Mouse (Mus musculus): ENCODE measurements around the gene Hoxa5. TPM values are rescaled to one million over a fixed set of nuclear protein-coding genes. Genes with fewer than 3 reads are reported as not detected.

The Hoxa5 gene
- 1.0 and 1.2 TPM in 2 replicates for polyA plus RNA-seq (2012; rRNA removed)

GRCm38 (mm10) chr6:52204050-52204752 is at the start of gene Hoxa5:
Hoxa5 (minus strand) TSS chr6:52204587.

GRCm38 (mm10) chr6:52245757-52246142 is 41.4 kb upstream of the Hoxa5 start, which contains the start of gene Hoxa11:
Hoxa11 (minus strand) TSS chr6:52245810.

DNA sequence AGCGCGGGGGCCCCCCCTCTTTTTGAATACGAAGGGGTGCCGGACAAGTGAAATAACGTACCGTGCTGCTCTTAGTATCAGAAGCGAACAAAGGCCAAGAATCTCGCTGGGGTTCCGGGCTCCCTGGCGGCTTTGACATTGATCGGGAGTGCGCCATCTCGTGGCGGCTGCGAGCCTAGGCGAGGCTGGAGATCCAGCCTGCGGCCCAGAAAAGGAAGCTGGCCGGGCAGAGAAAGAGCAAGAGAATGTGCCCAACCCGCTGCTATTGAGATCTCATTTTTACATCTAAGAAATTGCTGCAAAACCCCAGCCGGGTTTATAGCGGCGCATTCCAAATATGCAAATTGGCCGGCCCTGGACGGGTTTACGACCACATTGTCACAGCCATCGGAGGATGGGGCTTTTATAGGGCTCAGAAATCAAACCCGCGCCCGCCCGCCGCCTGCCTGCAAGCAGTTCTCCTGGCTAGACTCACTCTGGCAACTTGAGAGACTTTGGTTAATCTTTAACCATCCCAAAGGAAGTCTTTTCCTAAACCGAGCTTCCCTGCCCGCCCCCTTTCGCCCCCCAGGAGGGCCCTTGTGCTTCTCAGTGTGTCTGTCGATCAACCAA is 36.1 kb upstream of the Hoxa5 start, which contains the start of gene Hoxa10:
Gene Hoxa10 (minus strand): TSS at position 466 of the 612 bp plus-strand sequence.

DNA sequence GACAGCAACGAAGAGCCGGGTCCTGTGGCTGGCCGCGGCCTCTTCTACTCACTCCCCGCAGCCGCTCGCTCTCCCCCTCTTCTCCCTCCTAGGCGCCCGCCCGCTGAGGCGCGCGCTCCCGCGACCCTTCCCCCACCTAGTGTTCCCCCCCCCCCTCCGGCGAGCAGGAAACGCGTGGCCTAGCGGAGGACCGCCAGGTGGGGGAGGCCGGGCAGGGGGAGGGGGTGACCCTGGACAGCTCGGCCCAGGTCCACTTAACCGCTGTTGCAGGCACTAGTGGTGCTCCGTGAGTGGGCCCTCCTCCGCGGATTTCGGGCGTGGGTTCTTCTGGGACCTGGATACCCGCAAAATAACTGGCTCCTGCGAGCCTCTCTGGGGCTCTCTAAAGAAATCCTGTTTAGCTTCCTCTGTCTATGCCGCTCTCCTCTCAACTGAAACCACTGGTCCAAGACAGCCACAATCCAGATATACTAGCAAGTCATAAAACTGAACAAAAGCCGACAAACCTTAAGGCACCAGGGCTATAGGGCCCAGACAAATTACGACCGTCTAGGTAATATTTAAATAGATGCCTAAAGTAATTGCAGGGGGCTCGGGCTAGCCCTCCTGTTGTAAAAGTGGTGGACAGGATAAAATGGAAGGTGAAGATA is 26.3 kb upstream of the Hoxa5 start, which contains the start of gene Hoxa9:
Gene Hoxa9 (minus strand): TSS at position 574 of the 650 bp plus-strand sequence.

GRCm38 (mm10) chr6:52221337-52221992 is 17.1 kb upstream of the Hoxa5 start, which contains the start of gene Hoxa7:
Hoxa7 (minus strand) TSS chr6:52221854.

DNA sequence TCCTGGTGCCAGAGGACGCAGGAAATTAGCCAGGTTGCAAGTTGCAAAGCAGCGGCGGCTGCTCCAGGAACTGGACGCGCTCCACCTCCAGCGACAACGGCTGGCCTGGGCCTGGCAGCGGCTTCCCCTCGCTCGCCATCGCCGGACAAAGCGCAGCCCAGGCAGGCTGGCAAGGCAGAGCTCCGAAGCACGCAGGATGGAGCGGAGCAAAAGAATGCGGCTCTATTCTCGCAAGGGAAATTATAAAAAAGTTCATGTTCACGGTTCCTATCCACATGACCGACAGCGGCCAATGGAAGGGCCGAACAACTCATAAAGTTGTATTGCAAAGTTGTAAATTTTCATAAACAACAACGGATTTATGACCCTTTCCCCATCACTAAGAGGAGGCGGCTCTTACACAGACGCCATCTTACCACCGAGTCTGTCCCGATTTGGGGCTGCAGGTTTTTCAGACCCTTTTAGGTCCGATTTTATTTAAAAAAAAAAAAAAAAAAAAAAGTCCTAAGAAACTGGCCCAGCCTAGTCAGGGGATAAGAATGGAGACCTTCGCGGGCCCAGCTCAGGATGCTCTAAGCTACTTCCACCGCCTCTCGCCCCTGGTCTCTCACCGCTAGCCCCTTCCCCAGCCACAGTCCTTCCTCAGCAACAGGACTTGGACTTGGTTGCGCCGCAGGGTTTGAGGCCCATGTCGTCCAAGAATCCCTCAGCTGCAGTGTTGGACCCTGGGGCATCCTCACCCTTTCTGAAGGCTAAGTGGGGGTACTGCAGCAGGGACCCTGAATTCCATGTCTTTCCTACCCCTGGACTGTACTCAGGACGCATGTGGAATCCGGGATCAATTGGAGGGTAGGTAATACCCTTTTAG is 9.0 kb upstream of the Hoxa5 start, which contains the start of the genes Hoxa3 and Gm28308:
Gene Hoxa3 (minus strand): TSS at position 218 of the 868 bp plus-strand sequence.
Gene Gm28308 (minus strand): TSS at position 221 of the 868 bp plus-strand sequence.

GRCm38 (mm10) chr6:52208072-52208867 is 3.9 kb upstream of the Hoxa5 start, which contains the start of gene Hoxa6:
Hoxa6 (minus strand) TSS chr6:52208722.

GRCm38 (mm10) chr6:52190906-52191810 is 13.2 kb downstream of the Hoxa5 start, which contains the start of gene Hoxa4:
Hoxa4 (minus strand) TSS chr6:52191753.

GRCm38 (mm10) chr6:52177061-52177735 is 27.2 kb downstream of the Hoxa5 start, which contains the start of gene 5730596B20Rik:
5730596B20Rik (plus strand) TSS chr6:52177498.

GRCm38 (mm10) chr6:52164626-52165440 is 39.6 kb downstream of the Hoxa5 start, which contains the start of gene Hoxa2:
Hoxa2 (minus strand) TSS chr6:52164831.

GRCm38 (mm10) chr6:52158276-52159051 is 45.9 kb downstream of the Hoxa5 start, which contains the start of gene Hoxa1:
Hoxa1 (minus strand) TSS chr6:52158317.

Other genes starting within 250 kb of the Hoxa5 start
- gene Skap2, start 192.0 kb downstream of the Hoxa5 start, polyA plus RNA-seq (2012; rRNA removed): 15.6 and 16.3 TPM in 2 replicates
- gene Hoxa1, start 46.3 kb downstream of the Hoxa5 start, polyA plus RNA-seq (2012; rRNA removed): 0.30 and 0.35 TPM in 2 replicates
- gene Hoxa2, start 39.8 kb downstream of the Hoxa5 start, polyA plus RNA-seq (2012; rRNA removed): 0.30 and 0.35 TPM in 2 replicates
- 0.05 and 0.07 TPM in 2 replicates for gene 5730596B20Rik, start 27.1 kb downstream of the Hoxa5 start, polyA plus RNA-seq (2012; rRNA removed)
- gene Hoxa4, start 12.8 kb downstream of the Hoxa5 start, polyA plus RNA-seq (2012; rRNA removed): 0.26 and 0.28 TPM in 2 replicates
- gene Hoxa6, start 4.1 kb upstream of the Hoxa5 start, polyA plus RNA-seq (2012; rRNA removed): not detected in 2 replicates
- 0.38 and 0.46 TPM in 2 replicates for gene Hoxa3, start 8.7 kb upstream of the Hoxa5 start, polyA plus RNA-seq (2012; rRNA removed)
- not detected in 2 replicates for gene Gm28308, start 8.8 kb upstream of the Hoxa5 start, polyA plus RNA-seq (2012; rRNA removed)
- 0.23 and 0.26 TPM in 2 replicates for gene Hoxa7, start 17.3 kb upstream of the Hoxa5 start, polyA plus RNA-seq (2012; rRNA removed)
- 0.31 and 0.45 TPM in 2 replicates for gene Hoxa9, start 26.5 kb upstream of the Hoxa5 start, polyA plus RNA-seq (2012; rRNA removed)
- 0.02 TPM in 2 replicates for gene Hoxa10, start 36.3 kb upstream of the Hoxa5 start, polyA plus RNA-seq (2012; rRNA removed)
- not detected in 2 replicates for gene Hoxa11, start 41.2 kb upstream of the Hoxa5 start, polyA plus RNA-seq (2012; rRNA removed)
- not detected in 2 replicates for gene Hoxa13, start 56.3 kb upstream of the Hoxa5 start, polyA plus RNA-seq (2012; rRNA removed)
- not detected in 2 replicates for gene Evx1, start 108.9 kb upstream of the Hoxa5 start, polyA plus RNA-seq (2012; rRNA removed)